In the genomic region with DNA sequence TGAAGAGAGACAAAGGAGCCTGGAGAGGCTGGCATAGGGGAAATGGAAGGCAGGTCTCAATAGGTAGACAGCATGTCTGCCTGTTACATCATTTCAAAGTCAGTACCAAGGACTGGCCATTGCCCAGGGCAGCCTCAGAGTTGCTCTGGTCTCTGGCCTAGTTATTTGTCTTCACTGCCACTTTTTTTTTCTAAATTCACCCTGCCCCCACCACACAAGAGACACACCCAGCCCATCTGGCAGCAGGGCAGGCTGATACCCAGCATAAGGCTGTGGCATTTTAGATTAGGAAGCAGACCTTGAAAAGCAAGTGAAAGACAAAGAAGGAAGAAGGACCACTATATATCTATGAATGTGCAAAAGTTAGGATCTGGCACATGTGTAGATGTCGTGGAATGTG, we compare ENCODE assay signal across 18 mouse cellular contexts. TPM values are rescaled to one million over a fixed set of nuclear protein-coding genes. Genes with fewer than 3 reads are reported as not detected.
DNase-seq lines count a peak whose midpoint lies in the region; ATAC-seq lines count a peak whose summit lies in the region.
"Had no signal": no experiment of that assay in that cellular context is flagged by ENCODE, and none has a peak within 500 bp of the region (broad histone marks: within the 10 kb centered on the region; RNA-seq: fewer than 3 reads in every experiment).

No protein-coding gene starts in this region.

- H3K4me1 ChIP-seq in hindbrain, embryonic 14.5 days (replicated peaks; ENCODE audit: control insufficient read depth, insufficient read depth, low read length): peaks cover 20% of the 10 kb centered on the region; the same call in 1 of the 2 replicates
- H3K4me1 ChIP-seq: embryonic facial prominence, embryonic 12.5 days; limb, embryonic 15.5 days; stomach, embryonic 15.5 days had no signal

- H3K4me2 ChIP-seq in hindbrain, embryonic 14.5 days (replicated peaks): no peak overlapping the region
- H3K4me2 ChIP-seq: embryonic facial prominence, embryonic 12.5 days; limb, embryonic 15.5 days; stomach, embryonic 15.5 days had no signal

- no peak overlapping the region for H3K9ac ChIP-seq in hindbrain, embryonic 14.5 days
- H3K9ac ChIP-seq: embryonic facial prominence, embryonic 12.5 days; limb, embryonic 15.5 days; stomach, embryonic 15.5 days had no signal

- DNase-seq in cerebellum, postnatal 10 days: peak; percentile 33 to 62
- DNase-seq in cerebellum, postnatal 25 days: no peak
- no peak for DNase-seq in hindbrain, embryonic 14.5 days (ENCODE audit: low spot score)
- no peak for DNase-seq in cerebellum, adult 11-12 months
- no peak for DNase-seq in urinary bladder, postnatal 36 days (ENCODE audit: low spot score in 2 of 2)
- DNase-seq in left cerebral cortex, postnatal 4 days: no peak
- DNase-seq: kidney, postnatal 14 days had no signal

- no peak overlapping the region for H3K4me3 ChIP-seq in hindbrain, embryonic 14.5 days (replicated peaks; ENCODE audit: low read length)
- H3K4me3 ChIP-seq: embryonic facial prominence, embryonic 12.5 days; left cerebral cortex, adult 2 months; limb, embryonic 15.5 days; stomach, embryonic 15.5 days had no signal

- H3K27ac ChIP-seq in hindbrain, embryonic 14.5 days: peak overlapping the region; percentile 69
- H3K27ac ChIP-seq: embryonic facial prominence, embryonic 12.5 days; left cerebral cortex, adult 2 months; limb, embryonic 15.5 days; macrophage; stomach, embryonic 15.5 days had no signal

- intact Hi-C loops in left cerebral cortex, postnatal 4 days (cut with DNase I): no loop called here

- ATAC-seq in erythroblast, adult 5-6 weeks (replicated peaks; ENCODE audit: low FRiP score, poor library complexity, severe bottlenecking): peak; percentile 88
- ATAC-seq in hindbrain, embryonic 14.5 days (ENCODE audit: low FRiP score): no peak
- ATAC-seq in megakaryocyte progenitor cell, adult 5-6 weeks (replicated peaks; ENCODE audit: poor library complexity): peak; percentile 78
- ATAC-seq: intestine, embryonic 16.5 days had no signal

- H3K9me3 ChIP-seq in hindbrain, embryonic 14.5 days (ENCODE audit: control insufficient read depth, low read length): no peaks in the 10 kb centered on the region
- H3K9me3 ChIP-seq: embryonic facial prominence, embryonic 12.5 days; limb, embryonic 15.5 days; stomach, embryonic 15.5 days had no signal

- 71% methylated on average over 1 of the region's 1 CpGs for WGBS in hindbrain, embryonic 14.5 days

- peaks cover 23% of the 10 kb centered on the region for H3K36me3 ChIP-seq in hindbrain, embryonic 14.5 days (replicated peaks; ENCODE audit: control insufficient read depth, insufficient read depth)
- H3K36me3 ChIP-seq: embryonic facial prominence, embryonic 12.5 days; limb, embryonic 15.5 days; stomach, embryonic 15.5 days had no signal

- H3K27me3 ChIP-seq in hindbrain, embryonic 14.5 days (ENCODE audit: control insufficient read depth, insufficient read depth, low read length): no peaks in the 10 kb centered on the region
- H3K27me3 ChIP-seq: embryonic facial prominence, embryonic 12.5 days; limb, embryonic 15.5 days; stomach, embryonic 15.5 days had no signal

RNA-seq across cellular contexts. Expression of a gene that starts 24.1 kb away (rescaled TPM):
- total RNA-seq in erythroblast, adult 5-6 weeks (2015; ENCODE audit: low replicate concordance): not detected in 2 replicates
- total RNA-seq in erythroblast, adult 5-6 weeks (2017; ENCODE audit: low replicate concordance): not detected in 2 replicates
- polyA plus RNA-seq in hindbrain, embryonic 14.5 days (2014; fragmentation: Nextera tagmentation; extraction: Ambion mirVana): 0.39 TPM in 1 of 2 replicates, not detected in the other
- total RNA-seq in megakaryocyte progenitor cell, adult 5-6 weeks (2015): not detected in 2 replicates
- 0.12 and 0.30 TPM in 2 replicates for total RNA-seq in megakaryocyte progenitor cell, adult 5-6 weeks (2017)
- total RNA-seq in left cerebral cortex, postnatal 4 days (2021): not detected
- total RNA-seq: granulocyte monocyte progenitor cell, adult 5-6 weeks; left cerebral cortex, adult 2 months had no signal
- polyA plus RNA-seq: frontal cortex, adult 2 months; heart, postnatal 0 days had no signal

RNA-seq across cellular contexts. Expression of a gene that starts 28.1 kb away (rescaled TPM):
- 5.2 TPM in 2 replicates for total RNA-seq in erythroblast, adult 5-6 weeks (2015; ENCODE audit: low replicate concordance)
- 5.3 and 6.2 TPM in 2 replicates for total RNA-seq in erythroblast, adult 5-6 weeks (2017; ENCODE audit: low replicate concordance)
- polyA plus RNA-seq in hindbrain, embryonic 14.5 days (2014; fragmentation: Nextera tagmentation; extraction: Ambion mirVana): 135 and 147 TPM in 2 replicates
- 1.3 and 1.5 TPM in 2 replicates for total RNA-seq in megakaryocyte progenitor cell, adult 5-6 weeks (2015)
- 0.17 and 0.46 TPM in 2 replicates for total RNA-seq in megakaryocyte progenitor cell, adult 5-6 weeks (2017)
- 100 to 1,000 TPM; 518 to 579 TPM for total RNA-seq in left cerebral cortex, postnatal 4 days (2021)

RNA-seq across cellular contexts. Expression of a gene that starts 43.1 kb away (rescaled TPM):
- total RNA-seq in erythroblast, adult 5-6 weeks (2015; ENCODE audit: low replicate concordance): 1.5 TPM in 1 of 2 replicates, not detected in the other
- 0.28 TPM in 1 of 2 replicates, not detected in the other for total RNA-seq in erythroblast, adult 5-6 weeks (2017; ENCODE audit: low replicate concordance)
- polyA plus RNA-seq in hindbrain, embryonic 14.5 days (2014; fragmentation: Nextera tagmentation; extraction: Ambion mirVana): 5.5 and 6.4 TPM in 2 replicates
- total RNA-seq in megakaryocyte progenitor cell, adult 5-6 weeks (2015): 0.32 and 0.51 TPM in 2 replicates
- total RNA-seq in megakaryocyte progenitor cell, adult 5-6 weeks (2017): 1.2 and 2.1 TPM in 2 replicates
- total RNA-seq in left cerebral cortex, postnatal 4 days (2021): 100 to 1,000 TPM; 174 to 186 TPM

RNA-seq across cellular contexts. Expression of a gene that starts 53.8 kb away (rescaled TPM):
- total RNA-seq in erythroblast, adult 5-6 weeks (2015; ENCODE audit: low replicate concordance): 15.5 and 16.3 TPM in 2 replicates
- 18.4 and 23.4 TPM in 2 replicates for total RNA-seq in erythroblast, adult 5-6 weeks (2017; ENCODE audit: low replicate concordance)
- polyA plus RNA-seq in hindbrain, embryonic 14.5 days (2014; fragmentation: Nextera tagmentation; extraction: Ambion mirVana): 3.0 and 3.1 TPM in 2 replicates
- total RNA-seq in megakaryocyte progenitor cell, adult 5-6 weeks (2015): 21.8 and 25.2 TPM in 2 replicates
- total RNA-seq in megakaryocyte progenitor cell, adult 5-6 weeks (2017): 39.2 and 40.1 TPM in 2 replicates
- total RNA-seq in left cerebral cortex, postnatal 4 days (2021): 1 to 10 TPM; 2.5 to 3.4 TPM

RNA-seq across cellular contexts. Expression of a gene that starts 53.9 kb away (rescaled TPM):
- total RNA-seq in erythroblast, adult 5-6 weeks (2015; ENCODE audit: low replicate concordance): 10.6 and 26.8 TPM in 2 replicates
- total RNA-seq in erythroblast, adult 5-6 weeks (2017; ENCODE audit: low replicate concordance): 18.1 TPM in 2 replicates
- polyA plus RNA-seq in hindbrain, embryonic 14.5 days (2014; fragmentation: Nextera tagmentation; extraction: Ambion mirVana): 86.8 and 98.0 TPM in 2 replicates
- total RNA-seq in megakaryocyte progenitor cell, adult 5-6 weeks (2015): 115 and 125 TPM in 2 replicates
- 169 and 186 TPM in 2 replicates for total RNA-seq in megakaryocyte progenitor cell, adult 5-6 weeks (2017)
- 10 to 100 TPM; 66.9 to 73.6 TPM for total RNA-seq in left cerebral cortex, postnatal 4 days (2021)

Comparison
In these comparisons a context has a peak if more than half of its experiments do, and no peak if none do; other contexts are left out.
1. DNase-seq: peak in cerebellum, postnatal 10 days (2 of 2); none in cerebellum, postnatal 25 days (0 of 2), hindbrain, embryonic 14.5 days (single experiment), cerebellum, adult 11-12 months (single experiment), urinary bladder, postnatal 36 days (0 of 2) and left cerebral cortex, postnatal 4 days (single experiment).
2. RNA of a gene that starts 28.1 kb away (total RNA-seq): 518 to 579 TPM in left cerebral cortex, postnatal 4 days; 5.2 to 6.2 TPM in erythroblast, adult 5-6 weeks and 0.17 to 1.5 TPM in megakaryocyte progenitor cell, adult 5-6 weeks; every median in the first group is over 10 times any median in the second.
3. RNA of a gene that starts 43.1 kb away (total RNA-seq): 174 to 186 TPM in left cerebral cortex, postnatal 4 days; 0.32 to 2.1 TPM in megakaryocyte progenitor cell, adult 5-6 weeks and 0.28 to 1.5 TPM in erythroblast, adult 5-6 weeks; every median in the first group is over 10 times any median in the second.